Mouse (Mus musculus) forebrain, embryonic 15.5 days (tissue): ENCODE measurements around the gene Exosc7. TPM values are rescaled to one million over a fixed set of nuclear protein-coding genes. Genes with fewer than 3 reads are reported as not detected.

Experiments used
- ATAC-seq: fragments of 200-750 bp; cut with Nextera tagmentation; replicated peaks from 2 replicates; pipeline ENCODE4 v1.8.0; 2017; ENCODE audit warnings: mild to moderate bottlenecking, moderate TSS enrichment, moderate library complexity
- H3K27ac ChIP-seq: fragments of 300-500 bp; sonication (generic); replicated peaks from 2 replicates; pipeline ENCODE4 v1.5.1; 2015; ENCODE audit warnings: mild to moderate bottlenecking, inconsistent platforms
- H3K27me3 ChIP-seq: fragments of 300-500 bp; sonication (generic); 2 replicates; pipeline ENCODE4 v1.6.1; 2015; ENCODE audit warnings: inconsistent platforms
- H3K36me3 ChIP-seq: fragments of 300-500 bp; sonication (generic); 2 replicates; pipeline ENCODE4 v1.6.1; 2015; ENCODE audit warnings: mild to moderate bottlenecking, inconsistent platforms
- H3K4me1 ChIP-seq: fragments of 300-500 bp; sonication (generic); 2 replicates; pipeline ENCODE4 v1.6.1; 2015; ENCODE audit warnings: inconsistent platforms
- H3K4me2 ChIP-seq: fragments of 300-500 bp; sonication (generic); replicated peaks from 2 replicates; pipeline ENCODE4 v1.6.1; 2015; ENCODE audit warnings: mild to moderate bottlenecking, inconsistent platforms
- H3K4me3 ChIP-seq: fragments of 300-500 bp; sonication (generic); 2 replicates; pipeline ENCODE4 v1.5.1; 2015; ENCODE audit warnings: mild to moderate bottlenecking, inconsistent platforms
- H3K9ac ChIP-seq: fragments of 300-500 bp; sonication (generic); replicated peaks from 2 replicates; pipeline ENCODE4 v1.6.1; 2015; ENCODE audit warnings: mild to moderate bottlenecking, inconsistent platforms
- H3K9me3 ChIP-seq: fragments of 300-500 bp; sonication (generic); 2 replicates; pipeline ENCODE4 v1.6.1; 2016; ENCODE audit warnings: inconsistent platforms
- WGBS: fragments of 180-500 bp; shearing (Covaris S2); methylation state at CpG from one replicate; pipeline ENCODE4 v1.1.7; 2015; ENCODE audit warnings: mixed read lengths; 5-methylcytosine and 5-hydroxymethylcytosine counted together
- polyA plus RNA-seq: library from polyadenylated mRNA; unstranded; fragments of >200 nt; fragmentation: Nextera tagmentation; extraction: Ambion mirVana; gene quantifications from 2 replicates; pipeline ENCODE4 v1.2.1, GENCODE M21; 2015

Gene Exosc7
- polyA plus RNA-seq, 1 experiment from 2014 or later, result 92.6 TPM

GRCm38 (mm10) chr9:123111751-123112221, 1.2 kb upstream of the Exosc7 start:
- 64% methylated on average over 8 of the region's 8 CpGs for WGBS
- Histone ChIP-seq H3K27me3 (no peaks in the 10 kb centered on the region), H3K4me3 (peak overlapping the region; percentile 74), H3K27ac (no peak overlapping the region), H3K4me2 (peak overlapping the region; percentile 69), H3K9me3 (no peaks in the 10 kb centered on the region), H3K4me1 (peaks cover 24% of the 10 kb centered on the region), H3K9ac (0 out of 2 replicates have a peak overlapping the region, but pooled peaks have one; percentile 85), H3K36me3 (no peaks in the 10 kb centered on the region)
- no peak for ATAC-seq

- H3K9me3 ChIP-seq, result no peaks in the 10 kb centered on the region
- 65% methylated on average over 6 of the region's 6 CpGs for WGBS
- peak overlapping the region; percentile 85 for H3K9ac ChIP-seq
- peaks cover 24% of the 10 kb centered on the region for H3K4me1 ChIP-seq
- ATAC-seq, result no peak
- H3K36me3 ChIP-seq, result peaks cover 5% of the 10 kb centered on the region; the same call in 1 of the 2 replicates
- peak overlapping the region; percentile 69 for H3K4me2 ChIP-seq
- H3K27me3 ChIP-seq, result no peaks in the 10 kb centered on the region
- H3K27ac ChIP-seq, result peak overlapping the region; percentile 92
- peak overlapping the region; percentile 74 for H3K4me3 ChIP-seq
Measured at GRCm38 (mm10) chr9:123113931-123114330, 916 bp downstream of the Exosc7 start.

DNA sequence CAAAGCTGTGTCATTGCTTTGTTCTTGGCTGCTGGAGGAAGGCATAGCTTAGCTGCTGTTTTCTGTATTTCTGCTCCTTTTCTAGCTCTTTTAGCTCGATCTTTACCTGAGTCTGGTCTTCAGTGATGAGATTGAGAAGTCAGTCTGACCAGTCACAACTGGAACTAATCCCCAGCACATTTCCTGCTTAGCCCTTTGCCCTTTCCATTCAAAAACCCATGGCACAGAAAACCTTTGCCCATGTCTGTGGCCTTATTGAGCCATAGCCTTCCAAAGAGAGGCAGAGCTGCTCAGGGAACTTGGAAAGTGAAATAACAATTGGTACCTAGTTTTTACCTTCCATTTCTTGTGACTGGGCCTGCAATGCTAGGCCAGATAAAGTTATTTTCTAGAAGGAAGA, 2.6 kb downstream of the Exosc7 start:
- Histone ChIP-seq H3K27ac (no peak overlapping the region), H3K36me3 (peaks cover 21% of the 10 kb centered on the region), H3K4me1 (peaks cover 24% of the 10 kb centered on the region), H3K9me3 (no peaks in the 10 kb centered on the region), H3K9ac (no peak overlapping the region), H3K4me2 (no peak overlapping the region), H3K4me3 (no peak overlapping the region), H3K27me3 (no peaks in the 10 kb centered on the region)
- 81% methylated on average over 1 of the region's 1 CpGs for WGBS
- no peak for ATAC-seq

DNA sequence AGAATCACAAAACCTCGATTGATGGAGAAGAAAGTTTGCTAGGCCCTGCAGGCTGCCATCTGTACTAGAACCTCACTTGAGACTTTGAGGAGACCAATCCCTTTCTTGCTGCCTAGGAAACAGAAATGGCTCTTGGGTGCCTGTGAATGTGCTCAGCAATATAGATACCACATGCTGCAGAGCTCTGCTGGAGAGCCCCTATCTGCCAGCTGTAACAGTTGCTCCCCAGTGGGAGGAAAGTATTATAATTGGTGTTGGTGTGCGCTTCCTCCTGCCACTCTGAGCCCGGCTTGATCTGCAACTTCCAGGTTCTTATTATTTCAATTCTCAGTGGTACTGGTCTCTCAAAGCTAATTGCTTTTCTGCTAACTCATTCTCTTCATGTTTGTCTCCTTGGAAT, 10.0 kb downstream of the Exosc7 start:
- Histone ChIP-seq H3K9me3 (no peaks in the 10 kb centered on the region), H3K4me3 (no peak overlapping the region), H3K27me3 (no peaks in the 10 kb centered on the region), H3K36me3 (peaks cover 55% of the 10 kb centered on the region), H3K4me2 (no peak overlapping the region), H3K9ac (no peak overlapping the region), H3K27ac (no peak overlapping the region), H3K4me1 (no peaks in the 10 kb centered on the region)
- WGBS, result 88% methylated on average over 3 of the region's 3 CpGs
- no peak for ATAC-seq

DNA sequence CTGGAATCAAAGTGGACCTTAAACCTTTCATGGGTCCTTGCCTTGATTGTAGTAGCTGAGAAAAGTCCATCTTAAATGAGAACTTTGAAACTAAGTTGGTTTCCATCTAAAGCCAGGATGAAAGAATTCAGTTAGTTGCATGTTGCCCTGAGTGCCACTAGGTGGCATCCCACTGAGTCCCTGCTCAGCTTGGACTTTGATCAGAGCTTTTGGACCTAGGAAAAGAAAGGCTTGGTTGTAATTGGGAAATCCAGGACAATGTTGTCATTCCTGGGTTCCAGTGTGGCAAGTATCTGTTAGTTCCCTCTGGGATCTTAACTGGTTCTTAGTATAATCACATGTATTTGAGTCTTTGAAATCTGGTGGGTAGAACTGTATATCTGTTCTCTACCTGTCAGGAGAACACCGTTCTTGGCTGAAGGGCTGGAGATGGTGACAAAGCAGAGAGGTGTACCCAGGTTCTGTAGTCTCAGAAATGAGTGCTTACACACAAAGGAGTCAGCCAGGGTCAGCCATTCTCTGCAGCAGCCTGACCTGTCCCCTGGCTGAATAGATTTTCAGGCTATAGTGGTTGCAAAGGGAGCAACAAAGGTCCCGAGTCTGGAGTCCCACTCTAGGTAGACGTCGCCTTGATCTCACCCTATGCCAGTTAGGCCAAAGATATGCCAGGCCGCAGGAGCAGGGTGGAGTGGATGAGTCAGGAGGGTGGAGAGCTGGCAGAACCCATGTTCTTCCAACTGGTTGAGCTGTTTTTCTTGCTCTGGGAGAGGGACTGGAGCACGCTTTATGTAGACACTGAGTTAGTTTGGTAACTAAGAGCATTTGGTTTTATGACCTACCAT, 10.8 kb downstream of the Exosc7 start:
- no peak for ATAC-seq
- Histone ChIP-seq H3K36me3 (peaks cover 59% of the 10 kb centered on the region), H3K27me3 (no peaks in the 10 kb centered on the region), H3K9ac (no peak overlapping the region), H3K4me1 (no peaks in the 10 kb centered on the region), H3K27ac (no peak overlapping the region), H3K4me3 (no peak overlapping the region), H3K4me2 (no peak overlapping the region), H3K9me3 (no peaks in the 10 kb centered on the region)
- WGBS, result 95% methylated on average over 6 of the region's 6 CpGs

- no peaks in the 10 kb centered on the region for H3K27me3 ChIP-seq
- H3K4me2 ChIP-seq, result no peak overlapping the region
- H3K4me1 ChIP-seq, result no peaks in the 10 kb centered on the region
- 97% methylated on average over 2 of the region's 2 CpGs for WGBS
- H3K9me3 ChIP-seq, result no peaks in the 10 kb centered on the region
- no peak for ATAC-seq
- H3K9ac ChIP-seq, result no peak overlapping the region
- no peak overlapping the region for H3K27ac ChIP-seq
- H3K4me3 ChIP-seq, result no peak overlapping the region
- H3K36me3 ChIP-seq, result peaks cover 58% of the 10 kb centered on the region
Measured at GRCm38 (mm10) chr9:123124413-123124981, 11.5 kb downstream of the Exosc7 start.

DNA sequence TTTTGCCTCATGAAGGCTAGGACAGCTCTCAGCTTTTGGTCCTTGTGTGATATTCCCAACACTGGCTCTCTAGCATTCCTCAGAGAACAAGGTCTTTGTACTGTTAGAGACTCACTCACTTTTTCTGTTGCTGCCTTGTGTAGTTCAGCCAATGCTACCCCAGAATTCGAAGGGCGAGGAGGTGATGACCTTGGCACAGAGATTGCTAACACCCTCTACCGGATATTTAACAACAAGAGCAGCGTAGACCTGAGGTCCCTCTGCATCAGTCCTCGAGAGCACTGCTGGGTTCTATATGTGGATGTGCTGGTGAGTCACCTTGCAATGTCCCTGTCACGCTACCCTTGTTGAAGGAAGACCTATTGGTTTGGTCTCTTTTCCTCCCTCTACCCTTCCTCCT, 14.6 kb downstream of the Exosc7 start:
- Histone ChIP-seq H3K4me2 (no peak overlapping the region), H3K27me3 (no peaks in the 10 kb centered on the region), H3K9me3 (no peaks in the 10 kb centered on the region), H3K36me3 (peaks cover 61% of the 10 kb centered on the region), H3K27ac (no peak overlapping the region), H3K4me1 (no peaks in the 10 kb centered on the region), H3K9ac (no peak overlapping the region), H3K4me3 (no peak overlapping the region)
- 96% methylated on average over 6 of the region's 6 CpGs for WGBS
- no peak for ATAC-seq

GRCm38 (mm10) chr9:123132994-123133393, 20.0 kb downstream of the Exosc7 start:
- Histone ChIP-seq H3K4me2 (no peak overlapping the region), H3K27me3 (no peaks in the 10 kb centered on the region), H3K9me3 (no peaks in the 10 kb centered on the region), H3K27ac (no peak overlapping the region), H3K36me3 (peaks cover 95% of the 10 kb centered on the region), H3K4me3 (no peak overlapping the region), H3K4me1 (no peaks in the 10 kb centered on the region), H3K9ac (no peak overlapping the region)
- no peak for ATAC-seq
- 91% methylated on average over 3 of the region's 3 CpGs for WGBS

- H3K9me3 ChIP-seq, result no peaks in the 10 kb centered on the region
- H3K27me3 ChIP-seq, result no peaks in the 10 kb centered on the region
- H3K4me2 ChIP-seq, result no peak overlapping the region
- H3K27ac ChIP-seq, result no peak overlapping the region
- WGBS, result 89% methylated on average over 7 of the region's 7 CpGs
- no peak for ATAC-seq
- H3K36me3 ChIP-seq, result peaks cover 72% of the 10 kb centered on the region
- H3K4me3 ChIP-seq, result no peak overlapping the region
- H3K9ac ChIP-seq, result no peak overlapping the region
- no peaks in the 10 kb centered on the region for H3K4me1 ChIP-seq
Measured at GRCm38 (mm10) chr9:123136953-123137682, 24.1 kb downstream of the Exosc7 start.

- WGBS, result 80% methylated on average over 5 of the region's 5 CpGs
- no peak for ATAC-seq
- no peak overlapping the region for H3K27ac ChIP-seq
- no peaks in the 10 kb centered on the region for H3K4me1 ChIP-seq
- no peak overlapping the region for H3K9ac ChIP-seq
- H3K36me3 ChIP-seq, result peaks cover 61% of the 10 kb centered on the region
- H3K27me3 ChIP-seq, result no peaks in the 10 kb centered on the region
- H3K9me3 ChIP-seq, result no peaks in the 10 kb centered on the region
- no peak overlapping the region for H3K4me3 ChIP-seq
- no peak overlapping the region for H3K4me2 ChIP-seq
Measured at GRCm38 (mm10) chr9:123138891-123139474, 26.0 kb downstream of the Exosc7 start.

DNA sequence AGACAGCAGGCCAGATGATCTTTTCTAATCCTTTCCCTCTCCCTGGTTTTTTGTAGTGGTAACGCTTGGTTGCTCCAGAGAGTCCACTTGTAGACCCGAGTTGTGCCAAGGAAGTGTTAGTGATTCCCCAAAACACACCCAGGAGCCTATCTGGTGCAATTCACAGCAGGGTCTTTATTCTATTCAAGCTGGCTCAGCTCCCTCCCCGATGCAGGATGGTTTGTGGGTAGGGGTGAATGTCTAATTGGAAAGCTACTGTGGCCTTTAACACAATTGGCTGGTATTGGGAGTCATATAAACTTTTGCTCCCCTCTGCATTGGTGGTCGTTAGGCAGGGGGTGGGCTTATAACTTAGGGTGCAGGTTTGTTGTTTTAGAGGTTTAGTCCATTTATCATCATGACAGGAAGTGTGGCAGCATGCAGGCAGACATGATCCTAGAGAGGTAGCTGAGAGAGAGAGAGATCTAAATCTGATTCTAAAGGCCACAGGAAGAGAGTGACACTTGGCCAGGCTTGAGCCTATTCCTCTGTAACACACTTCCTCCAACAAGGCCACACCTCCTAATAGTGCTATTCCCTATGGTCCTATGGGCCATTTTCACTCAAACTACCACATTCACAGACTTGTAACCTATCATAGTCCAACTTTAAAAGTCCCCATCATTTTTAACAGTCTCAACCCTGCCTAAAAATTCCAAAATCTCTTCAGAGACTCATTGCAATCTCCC, 27.0 kb downstream of the Exosc7 start:
- Histone ChIP-seq H3K4me3 (no peak overlapping the region), H3K9ac (no peak overlapping the region), H3K36me3 (peaks cover 54% of the 10 kb centered on the region), H3K27ac (no peak overlapping the region), H3K9me3 (peaks cover under 1% of the 10 kb centered on the region; the same call in 1 of the 2 replicates), H3K27me3 (no peaks in the 10 kb centered on the region), H3K4me1 (no peaks in the 10 kb centered on the region), H3K4me2 (no peak overlapping the region)
- ATAC-seq, result no peak
- 77% methylated on average over 4 of the region's 4 CpGs for whole genome bisulfite sequencing
